Mouse (Mus musculus) midbrain, embryonic 16.5 days (tissue): ENCODE results near the gene Naa38. TPM values are rescaled to one million over a fixed set of nuclear protein-coding genes. Genes with fewer than 3 reads are reported as not detected.

ENCODE experiments used
- ATAC-seq: fragments of 200-750 bp; cut with Nextera tagmentation; 2 replicates; pipeline ENCODE4 v1.8.0; 2017; ENCODE audit warnings: moderate TSS enrichment
- H3K27ac ChIP-seq: fragments of 300-500 bp; sonication (generic); 2 replicates; pipeline ENCODE4 v1.5.1; 2014; ENCODE audit warnings: mild to moderate bottlenecking, low read length, mixed read lengths
- H3K27me3 ChIP-seq: fragments of 300-500 bp; sonication (generic); 2 replicates; pipeline ENCODE4 v1.6.1; 2014; ENCODE audit warnings: low read depth, low read length, mixed read lengths; ENCODE audit not compliant: control insufficient read depth, insufficient read depth
- H3K36me3 ChIP-seq: fragments of 300-500 bp; sonication (generic); 2 replicates; pipeline ENCODE4 v1.6.1; 2014; ENCODE audit warnings: mild to moderate bottlenecking, low read length, moderate library complexity, mixed read lengths; ENCODE audit not compliant: control insufficient read depth, insufficient read depth
- H3K4me1 ChIP-seq: fragments of 300-500 bp; sonication (generic); 2 replicates; pipeline ENCODE4 v1.6.1; 2014; ENCODE audit warnings: mild to moderate bottlenecking, low read length, mixed read lengths; ENCODE audit not compliant: control insufficient read depth, insufficient read depth
- H3K4me2 ChIP-seq: fragments of 300-500 bp; sonication (generic); 2 replicates; pipeline ENCODE4 v1.6.1; 2014; ENCODE audit warnings: mild to moderate bottlenecking, low read length, mixed read lengths
- H3K4me3 ChIP-seq: fragments of 300-500 bp; sonication (generic); 2 replicates; pipeline ENCODE4 v1.5.1; 2014; ENCODE audit warnings: low read depth, mild to moderate bottlenecking, low read length, moderate library complexity, mixed read lengths
- H3K9ac ChIP-seq: fragments of 300-500 bp; sonication (generic); 2 replicates; pipeline ENCODE4 v1.6.1; 2014; ENCODE audit warnings: low read depth, low read length, mixed read lengths
- H3K9me3 ChIP-seq: fragments of 300-500 bp; sonication (generic); replicated peaks from 2 replicates; pipeline ENCODE4 v1.6.1; 2014; ENCODE audit warnings: mild to moderate bottlenecking, low read length, mixed read lengths; ENCODE audit not compliant: control insufficient read depth, poor library complexity, severe bottlenecking
- WGBS: fragments of 180-500 bp; shearing (Covaris S2); extraction: QIAGEN DNeasy Blood & Tissue Kit; methylation state at CpG from one replicate; pipeline ENCODE4 v1.1.7; 2014; 5-methylcytosine and 5-hydroxymethylcytosine counted together
- polyA plus RNA-seq: library from polyadenylated mRNA; unstranded; fragments of >200 nt; fragmentation: Nextera tagmentation; extraction: Ambion mirVana; gene quantifications from 2 replicates; pipeline ENCODE4 v1.2.1, GENCODE M21; 2015

The Naa38 gene
- polyA plus RNA-seq, 1 experiment from 2014 or later, result 89.6 TPM

DNA sequence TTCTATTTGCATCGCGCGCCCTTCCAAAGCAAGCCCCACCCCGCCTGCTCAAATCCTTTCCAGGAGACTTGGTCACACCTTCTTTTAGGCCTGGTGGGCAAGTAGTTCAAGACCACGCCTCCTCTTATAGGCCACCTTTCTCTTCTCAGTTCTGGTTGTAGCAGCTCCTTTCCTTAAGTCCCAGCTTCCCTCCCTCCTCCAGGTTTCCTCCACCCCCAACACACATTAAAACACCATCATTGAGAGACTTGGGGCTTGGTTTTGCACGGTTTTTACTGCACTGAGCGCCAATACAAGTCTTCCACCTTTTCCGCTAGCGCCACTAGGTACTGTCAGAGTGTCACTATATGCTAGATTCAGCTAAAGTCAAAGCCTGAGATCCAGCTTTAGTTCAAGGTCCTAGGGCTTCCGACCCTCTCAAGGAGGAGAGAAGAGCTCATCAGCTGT, 25.3 kb downstream of the Naa38 start:
- peaks cover 26% of the 10 kb centered on the region for H3K4me1 ChIP-seq
- peak overlapping the region; percentile 50 for H3K9ac ChIP-seq
- H3K4me3 ChIP-seq, result peak overlapping the region; percentile 67
- no peak for ATAC-seq
- no peaks in the 10 kb centered on the region for H3K36me3 ChIP-seq
- H3K4me2 ChIP-seq, result peak overlapping the region; percentile 65
- H3K27ac ChIP-seq, result no peak overlapping the region
- 8% methylated on average over 10 of the region's 10 CpGs for WGBS
- no peaks in the 10 kb centered on the region for H3K9me3 ChIP-seq
- H3K27me3 ChIP-seq, result peaks cover 20% of the 10 kb centered on the region

DNA sequence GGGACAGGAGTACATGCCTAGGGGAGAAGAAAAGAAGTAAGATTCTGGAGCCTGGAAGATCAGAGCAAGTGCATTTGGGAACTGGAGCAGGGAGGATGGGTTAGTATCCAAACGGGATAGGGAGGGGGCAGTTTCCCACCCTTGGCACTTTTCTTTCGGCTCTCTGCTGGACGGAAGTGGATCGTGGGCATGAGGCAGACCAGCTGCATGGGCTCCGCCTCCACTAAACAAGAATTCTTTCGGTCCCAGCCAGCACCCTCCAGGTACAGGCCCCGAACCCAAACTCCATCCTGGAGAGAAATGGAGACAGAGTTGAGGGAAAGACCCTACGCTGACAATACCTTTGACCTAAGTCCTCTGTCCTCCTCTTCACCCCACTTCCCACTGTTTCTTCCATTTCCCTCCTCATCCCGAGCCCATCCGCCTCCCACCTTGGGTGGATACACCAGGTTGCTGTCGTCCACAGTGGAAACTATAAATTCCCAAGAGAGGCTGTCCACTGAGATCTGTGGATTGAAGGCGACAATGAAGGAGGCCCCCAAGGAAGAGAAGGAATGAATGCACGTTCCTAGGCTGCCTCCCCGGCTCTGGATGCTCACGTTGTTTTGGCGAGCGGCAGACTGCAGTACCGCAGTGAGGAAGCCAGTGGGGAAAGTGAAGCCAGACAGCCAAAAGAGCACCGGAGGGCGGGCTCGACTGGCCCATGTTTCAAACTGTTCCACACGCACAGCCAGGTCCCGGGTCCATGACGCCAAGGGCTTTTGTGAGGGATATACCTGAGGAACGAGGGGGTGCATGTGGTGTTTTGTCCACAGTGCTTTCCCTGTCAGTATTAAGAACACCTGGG, 26.1 kb downstream of the Naa38 start:
- Histone ChIP-seq H3K4me2 (peak overlapping the region; percentile 65), H3K36me3 (no peaks in the 10 kb centered on the region), H3K4me3 (no peak overlapping the region), H3K27me3 (peaks cover 20% of the 10 kb centered on the region), H3K9ac (0 out of 2 replicates have a peak overlapping the region, but pooled peaks have one; percentile 23), H3K4me1 (peaks cover 26% of the 10 kb centered on the region), H3K27ac (no peak overlapping the region), H3K9me3 (no peaks in the 10 kb centered on the region)
- no peak for ATAC-seq
- 12% methylated on average over 25 of the region's 25 CpGs for WGBS

DNA sequence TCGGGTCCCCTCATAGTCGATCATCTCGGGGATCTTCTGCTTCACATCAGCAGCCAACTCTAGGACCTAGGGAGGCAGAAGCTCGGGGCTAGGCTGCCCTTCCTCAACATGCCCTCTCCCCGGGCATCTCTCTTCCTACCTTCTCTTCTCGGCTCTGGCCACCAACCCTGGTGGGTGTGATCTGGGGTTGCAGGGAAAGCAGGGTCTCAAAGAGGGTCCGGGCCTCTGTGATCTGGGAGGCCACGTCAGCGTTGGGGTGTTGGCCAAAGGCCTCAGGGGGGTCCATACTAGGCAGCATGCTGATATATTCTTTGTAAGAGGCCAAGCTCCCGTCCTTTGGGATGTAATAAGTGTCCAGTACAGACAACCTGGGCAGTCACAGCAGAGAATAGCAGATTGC, 27.6 kb downstream of the Naa38 start:
- Histone ChIP-seq H3K9ac (no peak overlapping the region), H3K4me2 (no peak overlapping the region), H3K36me3 (no peaks in the 10 kb centered on the region), H3K27ac (no peak overlapping the region), H3K9me3 (no peaks in the 10 kb centered on the region), H3K4me1 (peaks cover 20% of the 10 kb centered on the region), H3K27me3 (peaks cover 20% of the 10 kb centered on the region), H3K4me3 (no peak overlapping the region)
- no peak for ATAC-seq
- 91% methylated on average over 10 of the region's 10 CpGs for WGBS

DNA sequence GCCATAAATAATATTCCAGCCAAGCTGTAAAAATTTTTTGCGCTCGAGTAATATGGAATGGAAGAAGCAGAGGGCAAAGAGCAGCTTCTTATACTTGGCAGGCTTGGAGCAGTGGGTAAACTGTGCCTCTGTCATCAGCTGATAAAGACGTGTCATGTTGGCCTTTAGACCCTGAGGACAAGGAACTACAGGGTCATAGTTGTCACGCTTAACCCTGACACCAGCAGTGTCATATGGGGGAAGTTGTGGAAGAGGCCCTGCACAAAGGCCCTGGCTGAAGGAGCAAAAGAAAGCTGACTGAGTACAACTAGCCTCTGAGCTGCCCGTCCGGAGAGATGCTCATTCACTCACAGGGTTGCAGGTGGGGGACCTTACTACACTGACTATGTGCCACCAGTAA, 28.6 kb downstream of the Naa38 start:
- Histone ChIP-seq H3K9me3 (no peaks in the 10 kb centered on the region), H3K4me1 (peaks cover 20% of the 10 kb centered on the region), H3K27ac (no peak overlapping the region), H3K27me3 (peaks cover 20% of the 10 kb centered on the region), H3K4me2 (no peak overlapping the region), H3K4me3 (no peak overlapping the region), H3K9ac (no peak overlapping the region), H3K36me3 (no peaks in the 10 kb centered on the region)
- 85% methylated on average over 6 of the region's 6 CpGs for WGBS
- no peak for ATAC-seq

DNA sequence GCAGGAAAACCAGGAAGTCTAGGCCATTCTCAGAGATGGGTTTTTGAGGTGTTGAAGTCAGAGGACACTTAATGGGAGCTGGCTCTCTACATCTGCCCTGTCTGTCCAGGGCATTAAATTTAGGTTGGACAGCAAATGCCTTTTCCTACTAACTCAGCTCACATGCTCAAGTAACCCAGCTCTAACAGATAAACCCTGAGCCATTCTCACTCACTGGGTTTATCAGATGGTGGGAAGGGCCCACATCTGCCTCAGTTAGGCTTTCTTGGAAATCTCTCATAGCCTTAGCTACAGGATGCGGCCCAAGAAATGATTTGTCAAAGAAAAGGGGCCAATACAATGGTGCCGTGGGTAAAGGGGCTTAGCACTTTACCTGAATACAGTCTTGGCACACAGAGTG, 31.0 kb downstream of the Naa38 start:
- Histone ChIP-seq H3K36me3 (no peaks in the 10 kb centered on the region), H3K4me3 (no peak overlapping the region), H3K27ac (no peak overlapping the region), H3K4me1 (no peaks in the 10 kb centered on the region), H3K4me2 (no peak overlapping the region), H3K27me3 (peaks cover 16% of the 10 kb centered on the region), H3K9ac (0 out of 2 replicates have a peak overlapping the region, but pooled peaks have one; percentile 11), H3K9me3 (no peaks in the 10 kb centered on the region)
- 67% methylated on average over 2 of the region's 2 CpGs for WGBS
- ATAC-seq, result no peak

DNA sequence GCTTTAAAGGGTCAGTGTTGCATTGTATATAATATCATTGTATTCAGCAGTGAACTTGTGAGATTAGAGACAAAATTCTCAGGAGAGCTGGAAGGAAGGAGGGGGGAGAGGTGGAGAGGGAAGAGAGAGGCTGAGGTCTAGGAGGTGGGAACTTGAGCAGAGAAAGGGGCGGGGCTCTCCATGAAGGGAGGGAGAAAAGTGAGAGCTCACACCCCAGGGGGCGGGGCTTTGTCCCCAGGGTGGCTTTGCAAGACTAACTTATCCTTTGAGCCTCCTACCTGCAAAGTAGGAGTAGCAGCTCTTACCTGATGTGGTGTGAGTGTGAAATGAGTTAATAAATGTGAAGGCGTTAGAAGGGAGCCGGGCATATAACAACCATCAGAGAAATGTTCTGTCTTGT, 33.5 kb downstream of the Naa38 start:
- Histone ChIP-seq H3K27me3 (no peaks in the 10 kb centered on the region), H3K4me3 (no peak overlapping the region), H3K4me2 (no peak overlapping the region), H3K9me3 (no peaks in the 10 kb centered on the region), H3K9ac (no peak overlapping the region), H3K27ac (no peak overlapping the region), H3K4me1 (0 out of 2 replicates have a peak, but pooled peaks cover 2% of the 10 kb centered on the region), H3K36me3 (no peaks in the 10 kb centered on the region)
- WGBS, result 20% methylated on average over 4 of the region's 4 CpGs
- ATAC-seq, result no peak

DNA sequence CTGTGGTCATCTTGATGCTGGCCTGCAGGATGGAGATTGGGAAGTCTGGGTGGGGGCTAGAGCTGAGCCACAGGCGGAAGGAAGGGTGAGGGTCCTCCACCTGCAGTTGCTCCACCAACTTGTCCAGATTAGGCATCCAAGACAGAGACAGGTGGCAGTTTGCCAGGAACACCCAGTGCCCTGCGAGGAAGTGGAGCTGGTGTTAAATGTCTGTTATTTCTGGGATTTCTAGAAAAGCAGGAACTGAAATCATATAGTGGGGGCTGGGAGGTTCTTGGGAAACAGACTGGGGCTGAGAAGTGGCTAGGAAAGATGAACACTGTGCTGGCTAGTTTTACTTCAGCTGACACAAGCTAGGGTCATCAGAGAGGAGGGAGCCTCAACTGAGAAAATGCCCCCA, 34.0 kb downstream of the Naa38 start:
- 0 out of 2 replicates have a peak, but pooled peaks cover 2% of the 10 kb centered on the region for H3K4me1 ChIP-seq
- H3K27ac ChIP-seq, result no peak overlapping the region
- ATAC-seq, result no peak
- H3K4me2 ChIP-seq, result no peak overlapping the region
- H3K9me3 ChIP-seq, result no peaks in the 10 kb centered on the region
- no peaks in the 10 kb centered on the region for H3K36me3 ChIP-seq
- H3K9ac ChIP-seq, result no peak overlapping the region
- WGBS, result 57% methylated on average over 2 of the region's 2 CpGs
- no peaks in the 10 kb centered on the region for H3K27me3 ChIP-seq
- no peak overlapping the region for H3K4me3 ChIP-seq

DNA sequence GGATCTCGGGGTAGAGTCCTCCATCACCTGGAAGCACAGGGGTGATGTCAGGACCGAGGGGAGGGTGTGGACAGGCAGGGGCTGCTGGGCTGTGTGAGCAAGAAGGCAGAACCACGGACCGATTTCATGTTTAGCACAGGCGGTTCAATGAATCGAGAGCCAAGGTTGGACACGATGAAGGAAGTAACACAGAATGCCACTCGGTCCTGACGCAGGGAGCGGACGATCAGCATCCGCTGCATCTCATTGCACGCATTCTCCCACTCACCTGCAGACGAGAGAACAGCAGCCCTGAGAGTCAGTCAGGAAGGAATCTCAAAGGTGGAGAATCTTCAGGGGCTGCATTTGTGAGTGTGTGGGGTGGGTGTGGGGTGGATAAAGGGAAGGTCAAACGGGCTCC, 35.3 kb downstream of the Naa38 start:
- H3K4me2 ChIP-seq, result no peak overlapping the region
- H3K4me1 ChIP-seq, result 0 out of 2 replicates have a peak, but pooled peaks cover 2% of the 10 kb centered on the region
- H3K27ac ChIP-seq, result no peak overlapping the region
- H3K36me3 ChIP-seq, result no peaks in the 10 kb centered on the region
- ATAC-seq, result no peak
- H3K9ac ChIP-seq, result no peak overlapping the region
- WGBS, result 86% methylated on average over 15 of the region's 15 CpGs
- H3K4me3 ChIP-seq, result no peak overlapping the region
- H3K27me3 ChIP-seq, result no peaks in the 10 kb centered on the region
- H3K9me3 ChIP-seq, result no peaks in the 10 kb centered on the region

DNA sequence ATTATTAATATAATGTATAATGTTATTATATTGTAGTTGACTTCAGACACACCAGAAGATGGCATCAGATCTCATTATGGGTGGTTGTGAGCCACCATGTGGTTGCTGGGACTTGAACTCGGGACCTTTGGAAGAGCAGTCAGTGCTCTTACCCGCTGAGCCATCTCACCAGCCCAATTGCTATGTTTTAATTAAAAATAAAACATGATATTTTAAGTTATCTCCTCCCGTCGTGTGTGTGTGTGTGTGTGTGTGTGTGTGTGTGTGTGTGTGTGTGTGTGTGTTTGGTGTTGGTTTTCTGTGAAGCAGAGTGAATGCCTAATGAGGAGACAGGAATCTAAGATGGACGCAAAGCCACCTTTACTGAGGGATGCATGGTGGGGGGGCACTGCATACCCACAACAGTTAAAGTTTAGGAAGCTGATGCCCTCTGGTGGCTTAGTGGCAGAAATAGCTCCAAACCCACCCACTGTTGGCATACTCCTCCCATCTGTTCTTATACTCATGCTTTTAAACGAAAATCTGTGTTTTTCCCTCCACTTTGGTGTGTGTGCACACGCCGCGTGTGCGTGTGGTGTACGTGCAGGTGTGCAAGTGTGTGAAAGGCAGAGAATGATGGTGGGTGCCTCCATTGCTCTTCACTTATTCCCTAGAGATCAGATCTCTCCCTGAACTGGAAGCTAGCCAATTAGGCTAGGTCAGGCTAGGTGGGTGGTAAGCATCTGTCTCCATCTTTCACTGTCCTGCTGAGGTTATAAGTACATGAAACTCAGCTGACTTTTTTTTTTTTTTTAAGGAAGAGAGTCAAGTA, 36.7 kb downstream of the Naa38 start:
- Histone ChIP-seq H3K36me3 (no peaks in the 10 kb centered on the region), H3K4me2 (no peak overlapping the region), H3K9ac (no peak overlapping the region), H3K4me1 (0 out of 2 replicates have a peak, but pooled peaks cover 2% of the 10 kb centered on the region), H3K27ac (no peak overlapping the region), H3K27me3 (no peaks in the 10 kb centered on the region), H3K9me3 (no peaks in the 10 kb centered on the region), H3K4me3 (no peak overlapping the region)
- peak; percentile 86 for ATAC-seq
- WGBS, result 26% methylated on average over 11 of the region's 11 CpGs
